Mouse (Mus musculus) forebrain, embryonic 13.5 days (tissue): ENCODE results near the gene Babam2. TPM values are rescaled to one million over a fixed set of nuclear protein-coding genes. Genes with fewer than 3 reads are reported as not detected.
A peak's percentile ranks its signal among the peaks of the same experiment; 100 is the strongest.

Experiments used
- ATAC-seq: fragments of 200-750 bp; cut with Nextera tagmentation; 2 replicates; pipeline ENCODE4 v1.8.0; 2017
- H3K27ac ChIP-seq: fragments of 300-500 bp; sonication (generic); 2 replicates; pipeline ENCODE4 v1.5.1; 2015; ENCODE audit warnings: inconsistent platforms, mild to moderate bottlenecking, moderate library complexity
- H3K27me3 ChIP-seq: fragments of 300-500 bp; sonication (generic); 2 replicates; pipeline ENCODE4 v1.6.1; 2015; ENCODE audit warnings: mild to moderate bottlenecking, inconsistent platforms
- H3K36me3 ChIP-seq: fragments of 300-500 bp; sonication (generic); 2 replicates; pipeline ENCODE4 v1.6.1; 2015; ENCODE audit warnings: mild to moderate bottlenecking, inconsistent platforms; ENCODE audit not compliant: poor library complexity, severe bottlenecking
- H3K4me1 ChIP-seq: fragments of 300-500 bp; sonication (generic); 2 replicates; pipeline ENCODE4 v1.6.1; 2015; ENCODE audit warnings: inconsistent platforms
- H3K4me2 ChIP-seq: fragments of 300-500 bp; sonication (generic); 2 replicates; pipeline ENCODE4 v1.6.1; 2015; ENCODE audit warnings: inconsistent platforms, mild to moderate bottlenecking, moderate library complexity
- H3K4me3 ChIP-seq: fragments of 300-500 bp; sonication (generic); 2 replicates; pipeline ENCODE4 v1.5.1; 2015; ENCODE audit warnings: mild to moderate bottlenecking, inconsistent platforms
- H3K9ac ChIP-seq: fragments of 300-500 bp; sonication (generic); 2 replicates; pipeline ENCODE4 v1.6.1; 2015; ENCODE audit warnings: mild to moderate bottlenecking, inconsistent platforms
- H3K9me3 ChIP-seq: fragments of 300-500 bp; sonication (generic); replicated peaks from 2 replicates; pipeline ENCODE4 v1.6.1; 2016; ENCODE audit warnings: inconsistent platforms
- WGBS: fragments of 180-500 bp; shearing (Covaris S2); methylation state at CpG from one replicate; pipeline ENCODE4 v1.1.7; 2015; 5-methylcytosine and 5-hydroxymethylcytosine counted together
- microRNA-seq: library from miRNA; unstranded; fragments of <30 nt; microRNA quantifications from one replicate; pipeline ENCODE4, GENCODE M21; 2016
- polyA plus RNA-seq: library from polyadenylated mRNA; unstranded; fragments of >200 nt; fragmentation: Nextera tagmentation; extraction: Ambion mirVana; gene quantifications from 2 replicates; pipeline ENCODE4 v1.2.1, GENCODE M21; 2015

The Babam2 gene
- polyA plus RNA-seq, 1 experiment from 2014 or later, result 54.6 TPM

DNA sequence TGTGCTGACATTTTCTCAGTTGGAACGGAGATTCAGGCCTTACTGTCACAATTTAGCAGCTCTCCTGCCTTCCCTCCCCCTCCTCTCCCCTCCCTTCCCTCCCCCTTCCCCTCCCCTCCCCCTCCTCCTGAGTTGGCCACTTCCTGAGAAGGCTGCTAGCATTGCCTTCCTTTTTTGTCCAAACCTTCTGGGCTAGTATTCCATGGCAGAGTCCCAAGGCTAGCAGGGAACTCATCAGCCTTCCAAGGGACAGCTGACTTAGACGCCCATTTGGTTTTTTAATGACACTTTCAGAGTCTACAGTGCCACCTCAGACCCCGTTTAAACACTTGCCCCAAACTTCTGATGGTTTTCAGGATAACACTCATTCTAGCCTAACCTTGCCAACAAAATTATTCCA is 430.4 kb downstream of the Babam2 start:
- H3K4me3 ChIP-seq, result no peak overlapping the region
- H3K36me3 ChIP-seq, result no peaks in the 10 kb centered on the region
- H3K4me1 ChIP-seq, result peaks cover 4% of the 10 kb centered on the region; the same call in 1 of the 2 replicates
- no peak overlapping the region for H3K9ac ChIP-seq
- H3K9me3 ChIP-seq, result no peaks in the 10 kb centered on the region
- no peak overlapping the region for H3K27ac ChIP-seq
- WGBS, result 68% methylated on average over 3 of the region's 3 CpGs
- H3K4me2 ChIP-seq, result no peak overlapping the region
- H3K27me3 ChIP-seq, result peaks cover 39% of the 10 kb centered on the region
- ATAC-seq, result no peak

DNA sequence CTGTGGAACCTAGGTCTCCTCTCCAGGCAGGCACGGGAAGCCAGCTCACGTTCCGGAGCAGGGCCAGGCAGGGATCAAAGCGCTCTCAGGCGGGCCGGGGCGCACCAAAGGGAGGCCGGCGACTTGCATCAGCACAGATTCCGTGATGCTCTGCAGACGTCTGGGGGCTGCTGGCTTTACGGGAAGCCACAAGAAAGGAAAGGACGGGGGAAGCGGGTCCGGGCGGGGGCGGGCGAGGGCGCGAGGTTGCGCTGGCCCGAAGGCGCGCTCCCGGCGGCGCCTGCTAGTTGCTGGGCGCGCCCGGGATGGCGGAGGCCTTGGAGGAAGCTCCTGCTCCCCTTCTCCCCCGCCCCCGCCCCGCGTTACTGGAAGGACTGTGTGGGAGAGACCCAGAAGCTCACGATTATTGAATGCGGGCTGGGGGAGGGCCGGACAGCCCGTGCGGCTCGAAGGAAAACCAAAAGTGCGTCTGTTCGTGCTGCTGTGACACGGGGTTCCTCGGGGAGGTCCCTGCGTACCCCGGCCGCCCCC is 435.6 kb downstream of the Babam2 start:
- Histone ChIP-seq H3K4me3 (peak overlapping the region; percentile 58), H3K9ac (peak overlapping the region; percentile 65), H3K4me1 (peaks cover 36% of the 10 kb centered on the region), H3K4me2 (peak overlapping the region; percentile 88), H3K9me3 (no peaks in the 10 kb centered on the region), H3K36me3 (no peaks in the 10 kb centered on the region), H3K27me3 (peaks cover 84% of the 10 kb centered on the region), H3K27ac (no peak overlapping the region)
- 2% methylated on average over 40 of the region's 48 CpGs for WGBS
- ATAC-seq, result peak; percentile 14; the same call in 1 of the 2 replicates

DNA sequence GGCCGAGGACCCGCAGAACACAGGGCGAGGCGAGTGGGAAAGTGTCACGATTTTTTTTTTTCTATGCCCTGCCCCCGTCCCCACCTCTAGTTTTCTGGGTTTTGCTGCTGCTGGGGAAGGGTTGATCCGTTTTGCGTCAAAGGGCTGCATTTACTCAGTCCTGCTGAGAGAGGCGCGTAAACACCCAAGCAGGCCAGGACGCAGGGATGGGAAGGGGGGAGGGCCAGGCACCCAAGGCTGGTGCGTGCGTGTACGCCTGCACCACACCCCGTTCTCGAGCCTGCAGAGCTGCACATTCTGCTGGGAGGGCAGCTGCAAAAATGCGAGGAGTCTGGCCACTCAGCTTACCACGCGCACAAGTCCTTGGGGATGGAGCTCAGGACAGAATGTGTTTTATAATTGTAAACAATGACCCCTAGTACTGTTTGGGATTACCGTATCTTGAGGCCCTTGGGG is 436.1 kb downstream of the Babam2 start:
- Histone ChIP-seq H3K4me2 (peak overlapping the region; percentile 88), H3K4me1 (peaks cover 36% of the 10 kb centered on the region), H3K4me3 (peak overlapping the region; percentile 58), H3K9ac (peak overlapping the region; percentile 65), H3K36me3 (no peaks in the 10 kb centered on the region), H3K9me3 (no peaks in the 10 kb centered on the region), H3K27ac (no peak overlapping the region; the same call in 1 of the 2 replicates), H3K27me3 (peaks cover 89% of the 10 kb centered on the region)
- WGBS, result under 1% methylated on average over 20 of the region's 20 CpGs
- no peak for ATAC-seq

DNA sequence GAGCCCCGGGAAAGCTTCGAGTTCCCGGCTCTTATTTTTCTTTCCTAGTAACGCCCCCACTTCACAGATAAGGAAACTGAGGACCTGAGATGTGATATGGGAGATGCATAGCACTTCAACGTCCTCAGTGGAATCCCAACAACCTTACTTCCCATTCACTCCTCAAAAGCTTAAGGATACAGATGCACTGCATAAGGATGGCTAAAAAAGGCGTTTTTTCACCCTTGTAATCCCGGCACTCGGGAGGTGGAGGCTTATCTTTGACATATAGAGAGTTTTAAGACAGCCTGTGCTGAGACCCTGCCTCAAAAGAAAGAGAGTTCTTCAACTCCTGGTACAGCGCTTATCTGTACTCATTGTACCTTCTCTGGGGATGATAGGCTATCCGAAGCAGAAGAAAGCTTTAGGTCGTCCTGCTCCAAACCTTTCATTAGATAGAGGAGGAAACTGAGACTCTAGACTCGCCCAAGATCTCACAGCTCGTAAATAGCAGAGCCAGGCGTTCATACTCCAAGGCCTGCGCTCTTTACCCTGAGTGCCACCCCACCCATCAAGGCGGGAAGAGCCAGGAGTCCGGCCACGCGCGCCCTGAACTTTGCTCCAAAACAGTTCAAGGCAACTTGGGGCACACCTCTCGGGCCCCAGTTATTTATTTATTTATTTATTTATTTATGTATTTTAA is 436.7 kb downstream of the Babam2 start:
- Histone ChIP-seq H3K9me3 (no peaks in the 10 kb centered on the region), H3K4me2 (peak overlapping the region; percentile 88), H3K4me3 (peak overlapping the region; percentile 58), H3K27ac (no peak overlapping the region), H3K36me3 (no peaks in the 10 kb centered on the region), H3K9ac (0 out of 2 replicates have a peak overlapping the region, but pooled peaks have one; percentile 66), H3K27me3 (peaks cover 87% of the 10 kb centered on the region), H3K4me1 (peaks cover 36% of the 10 kb centered on the region)
- whole genome bisulfite sequencing, result 2% methylated on average over 21 of the region's 21 CpGs
- ATAC-seq, result no peak

Small RNA genes lying within 50 kb of the gene (microRNA-seq; reads per million reads assigned to microRNA genes)
- not detected for gene Mir3473e

Other genes starting within 250 kb of the Babam2 start
- 94.8 and 106 TPM in 2 replicates for gene Zfp512, start 245.3 kb upstream of the Babam2 start, polyA plus RNA-seq
- 0.14 and 0.18 TPM in 2 replicates for gene 4930548H24Rik, start 211.9 kb upstream of the Babam2 start, polyA plus RNA-seq
- 75.4 and 89.8 TPM in 2 replicates for gene Gpn1, start 202.9 kb upstream of the Babam2 start, polyA plus RNA-seq
- 33.8 and 34.4 TPM in 2 replicates for gene Slc4a1ap, start 170.7 kb upstream of the Babam2 start, polyA plus RNA-seq
- gene Supt7l, start 169.9 kb upstream of the Babam2 start, polyA plus RNA-seq, result 28.2 and 32.4 TPM in 2 replicates
- gene Mrpl33, start 100.7 kb upstream of the Babam2 start, polyA plus RNA-seq, result 239 and 254 TPM in 2 replicates
- gene Rbks, start 57 bp upstream of the Babam2 start, polyA plus RNA-seq, result 2.1 and 2.5 TPM in 2 replicates